Mouse (Mus musculus) gastrocnemius, postnatal 25 days (tissue): ENCODE measurements at regions not wholly inside any gene's neighbourhood (a gene's known extent, or its start where the extent isn't known, plus 50 kb on each side); places are given as distances from the start of the nearest gene placed in this dataset.

Source experiments
- DNase-seq: peaks from one replicate; pipeline ENCODE4 v3.0.0; 2022

DNA sequence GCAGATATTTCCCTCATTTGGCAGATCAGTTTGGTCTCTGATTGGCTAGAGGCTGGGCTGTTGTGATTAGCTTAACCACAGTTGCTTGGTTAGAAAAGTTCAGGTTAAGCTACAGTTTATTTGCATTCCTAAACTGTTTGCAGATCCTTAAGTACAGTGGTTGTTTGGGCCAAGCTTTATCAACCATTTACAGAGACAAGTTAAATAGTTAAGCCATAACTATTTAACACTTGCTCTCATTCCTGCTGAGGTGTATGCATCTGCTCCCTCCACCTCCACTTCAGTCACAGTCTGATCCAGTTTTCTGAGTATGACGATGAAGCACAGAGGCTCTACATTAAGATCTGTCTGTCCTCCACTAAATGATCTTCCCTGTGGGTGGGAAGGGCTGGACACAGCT lies 58.6 kb upstream of the Gdf10 start:
- no peak for DNase-seq

- no peak for DNase-seq
Observed at GRCm38 (mm10) chr14:33865746-33866145, 57.6 kb upstream of the Gdf10 start.

GRCm38 (mm10) chr14:33867674-33868073 lies 55.7 kb upstream of the Gdf10 start:
- DNase-seq, result no peak
